ENCODE assay signal across 16 mouse cellular contexts in genomic region chr1:67014205-67014604, GRCm38 (mm10). TPM values are rescaled to one million over a fixed set of nuclear protein-coding genes. Genes with fewer than 3 reads are reported as not detected.
DNase-seq lines count a peak whose midpoint lies in the region; ATAC-seq and TF ChIP-seq lines count a peak whose summit lies in the region.
"Had no signal": no experiment of that assay in that cellular context is flagged by ENCODE, and none has a peak within 500 bp of the region (broad histone marks: within the 10 kb centered on the region; RNA-seq: fewer than 3 reads in every experiment).

No protein-coding gene starts in this region.

- no peak for TF ChIP-seq EP300 in heart, postnatal 0 days (IDR thresholded peaks at IDR 0.05; ENCODE audit: low read depth)

- H3K4me3 ChIP-seq in heart, postnatal 0 days (ENCODE audit: low read depth, low read length): no peak overlapping the region
- no peak overlapping the region for H3K4me3 ChIP-seq in heart, embryonic 10.5 days
- H3K4me3 ChIP-seq: embryonic facial prominence, embryonic 13.5 days; kidney, embryonic 15.5 days had no signal

- no peaks in the 10 kb centered on the region for H3K27me3 ChIP-seq in heart, postnatal 0 days (ENCODE audit: control insufficient read depth, insufficient read depth, low read length)
- no peaks in the 10 kb centered on the region for H3K27me3 ChIP-seq in heart, embryonic 10.5 days (ENCODE audit: insufficient read depth, poor library complexity, severe bottlenecking)
- no peaks in the 10 kb centered on the region for H3K27me3 ChIP-seq in splenic B cell, adult 2 months (ENCODE audit: control insufficient read depth, insufficient read depth, low read length, poor library complexity, severe bottlenecking)
- H3K27me3 ChIP-seq: embryonic facial prominence, embryonic 13.5 days; kidney, embryonic 15.5 days had no signal

- no peak overlapping the region for H3K9ac ChIP-seq in heart, postnatal 0 days (replicated peaks; ENCODE audit: low read depth, low read length)
- H3K9ac ChIP-seq: embryonic facial prominence, embryonic 13.5 days; kidney, embryonic 15.5 days; liver, embryonic 14.5 days had no signal

- 51% methylated on average over 2 of the region's 2 CpGs for WGBS in heart, postnatal 0 days
- WGBS in heart, embryonic 10.5 days: 76% methylated on average over 2 of the region's 2 CpGs

- H3K4me1 ChIP-seq in heart, postnatal 0 days (ENCODE audit: control insufficient read depth, insufficient read depth): no peaks in the 10 kb centered on the region
- H3K4me1 ChIP-seq in heart, embryonic 10.5 days: no peaks in the 10 kb centered on the region
- H3K4me1 ChIP-seq: kidney, embryonic 15.5 days had no signal

- no peak for DNase-seq in heart, postnatal 0 days (ENCODE audit: low spot score)
- DNase-seq in heart, embryonic 10.5 days (ENCODE audit: low spot score): no peak
- peak; percentile 25 for DNase-seq in testis, postnatal 10 days (ENCODE audit: low spot score)
- DNase-seq in testis, postnatal 14 days (ENCODE audit: low spot score): no peak
- DNase-seq in splenic B cell, adult 2 months (ENCODE audit: low read depth, low spot score): peak; percentile 22
- DNase-seq in c-Kit-positive CD71-positive TER-119-positive erythroid progenitor cells, embryonic 14.5 days (ENCODE audit: low spot score): no peak
- DNase-seq in MN1 (ENCODE audit: low spot score): no peak
- DNase-seq: adrenal gland, adult 2 months; heart, adult 18-20 months; spleen, adult 18-20 months had no signal

- H3K27ac ChIP-seq in heart, postnatal 0 days (ENCODE audit: low read depth): no peak overlapping the region
- H3K27ac ChIP-seq in heart, embryonic 10.5 days: no peak overlapping the region
- H3K27ac ChIP-seq: embryonic facial prominence, embryonic 13.5 days; kidney, embryonic 15.5 days; liver, embryonic 14.5 days had no signal

- ATAC-seq in heart, postnatal 0 days (ENCODE audit: insufficient read depth, low read depth): no peak
- ATAC-seq in common myeloid progenitor, adult 5-6 weeks (replicated peaks; ENCODE audit: low read depth, poor library complexity, severe bottlenecking): peak; percentile 64
- ATAC-seq: forebrain, embryonic 16.5 days had no signal

- no peaks in the 10 kb centered on the region for H3K9me3 ChIP-seq in heart, postnatal 0 days (replicated peaks; ENCODE audit: control insufficient read depth, low read length)
- no peaks in the 10 kb centered on the region for H3K9me3 ChIP-seq in heart, embryonic 10.5 days
- H3K9me3 ChIP-seq: embryonic facial prominence, embryonic 13.5 days; kidney, embryonic 15.5 days had no signal

- H3K36me3 ChIP-seq in heart, postnatal 0 days (replicated peaks; ENCODE audit: control insufficient read depth, insufficient read depth, low read length): peaks cover 15% of the 10 kb centered on the region
- no peaks in the 10 kb centered on the region for H3K36me3 ChIP-seq in heart, embryonic 10.5 days
- peaks cover 2% of the 10 kb centered on the region; the same call in 1 of the 2 replicates for H3K36me3 ChIP-seq in splenic B cell, adult 2 months (ENCODE audit: control insufficient read depth, insufficient read depth, low read length, poor library complexity, severe bottlenecking)

- peak; percentile 40 for TF ChIP-seq CTCF in heart, postnatal 0 days (IDR thresholded peaks at IDR 0.05; ENCODE audit: low read depth)

- H3K4me2 ChIP-seq in heart, postnatal 0 days (ENCODE audit: low read depth, low read length): no peak overlapping the region
- H3K4me2 ChIP-seq: embryonic facial prominence, embryonic 13.5 days; kidney, embryonic 15.5 days; midbrain, embryonic 11.5 days had no signal

RNA-seq across cellular contexts. Expression of gene Lancl1, which starts 24.5 kb away (rescaled TPM):
- 33.8 and 81.8 TPM in 2 replicates for total RNA-seq in heart, postnatal 0 days (2014; rRNA removed; ENCODE audit: low replicate concordance)
- 50.5 and 55.7 TPM in 2 replicates for polyA plus RNA-seq in heart, postnatal 0 days (2015; fragmentation: Nextera tagmentation; extraction: Ambion mirVana)
- 59.0 and 59.1 TPM in 2 replicates for polyA plus RNA-seq in heart, embryonic 10.5 days (2016; fragmentation: Nextera tagmentation; extraction: Ambion mirVana)
- total RNA-seq in common myeloid progenitor, adult 5-6 weeks (2017): 39.8 and 39.9 TPM in 2 replicates

Comparison
In these comparisons a context has a peak if more than half of its experiments do, and no peak if none do; other contexts are left out.
1. DNase-seq: peak in testis, postnatal 10 days (single experiment) and splenic B cell, adult 2 months (single experiment); none in heart, postnatal 0 days (single experiment), heart, embryonic 10.5 days (single experiment), testis, postnatal 14 days (single experiment), c-Kit-positive CD71-positive TER-119-positive erythroid progenitor cells, embryonic 14.5 days (single experiment) and MN1 (single experiment).